Mouse (Mus musculus): ENCODE data around the gene Gm30191.
A peak's percentile ranks its signal among the peaks of the same experiment; 100 is the strongest.

DNA sequence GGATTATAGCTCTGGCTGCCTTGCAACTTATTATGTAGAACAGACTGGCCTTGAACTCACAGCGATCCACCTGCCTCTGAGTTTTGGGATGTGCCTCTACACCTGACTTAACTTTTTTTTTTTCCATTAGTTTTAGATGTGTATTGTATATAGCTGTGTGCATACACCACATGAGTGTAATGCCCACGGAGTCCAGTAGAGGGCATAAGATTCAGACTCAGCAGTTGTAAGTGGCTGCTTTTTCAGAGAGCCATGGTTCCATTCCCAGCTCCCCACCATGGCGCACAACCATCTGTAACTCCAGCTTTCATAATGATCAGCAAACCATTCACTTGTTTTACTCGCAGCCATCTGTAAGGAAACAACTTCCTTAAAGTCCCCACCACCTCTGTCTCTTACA, 49.8 kb downstream of the Gm30191 start:
- TF ChIP-seq CTCF (IDR thresholded peaks at IDR 0.05; ENCODE audit: borderline replicate concordance, extremely low read depth, insufficient read depth, insufficient read length) (peak; percentile 14; the same call in 1 of the 2 replicates), POLR2A (IDR thresholded peaks at IDR 0.05; ENCODE audit: borderline replicate concordance, extremely low read depth, insufficient read depth, insufficient read length, poor library complexity, severe bottlenecking) (no peak)
